Mouse (Mus musculus) stomach, postnatal 0 days (tissue): ENCODE measurements around the gene Dab1.

Experiments used
- CTCF ChIP-seq: IDR thresholded peaks from 2 replicates; pipeline ENCODE4 v1.5.1; 2016; ENCODE audit warnings: antibody characterized with exemption, low read depth, mild to moderate bottlenecking, moderate library complexity
- EP300 ChIP-seq: optimal IDR thresholded peaks from 2 replicates; pipeline ENCODE3; 2016; ENCODE audit warnings: antibody characterized with exemption

DNA sequence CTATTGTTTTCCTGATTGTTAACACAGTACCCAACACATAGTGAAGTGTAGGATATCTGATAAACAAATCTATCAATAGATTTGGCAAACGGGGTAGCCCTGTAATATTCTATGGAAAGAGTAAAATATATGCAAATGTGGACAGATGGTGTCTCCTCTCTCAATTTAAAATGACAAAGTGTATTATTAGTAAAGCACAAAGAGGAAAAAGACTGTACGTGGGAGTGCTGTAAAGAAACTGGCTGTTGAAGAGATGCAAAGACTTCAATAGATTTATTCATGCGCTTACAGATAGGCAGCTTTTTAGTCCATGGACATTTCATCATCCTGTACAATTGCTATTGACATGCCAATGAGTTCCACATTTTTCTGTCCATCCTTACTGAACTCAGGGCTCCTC, 558.9 kb downstream of the Dab1 start:
- TF ChIP-seq CTCF: no peak
- TF ChIP-seq EP300: no peak
